Mouse (Mus musculus) R1 (cell line): Measurements from ENCODE around the gene Cyp4a29.
"Not testable (repeated sequence)": the region's sequence is repeated elsewhere in the genome, so short reads cannot be mapped to it uniquely, and the experiment has no call there.

Experiments
- DNase-seq: peaks from one replicate; pipeline ENCODE4 v3.0.0-alpha.2; 2018; ENCODE audit warnings: low read depth, low spot score

Cyp4a29 gene

DNA sequence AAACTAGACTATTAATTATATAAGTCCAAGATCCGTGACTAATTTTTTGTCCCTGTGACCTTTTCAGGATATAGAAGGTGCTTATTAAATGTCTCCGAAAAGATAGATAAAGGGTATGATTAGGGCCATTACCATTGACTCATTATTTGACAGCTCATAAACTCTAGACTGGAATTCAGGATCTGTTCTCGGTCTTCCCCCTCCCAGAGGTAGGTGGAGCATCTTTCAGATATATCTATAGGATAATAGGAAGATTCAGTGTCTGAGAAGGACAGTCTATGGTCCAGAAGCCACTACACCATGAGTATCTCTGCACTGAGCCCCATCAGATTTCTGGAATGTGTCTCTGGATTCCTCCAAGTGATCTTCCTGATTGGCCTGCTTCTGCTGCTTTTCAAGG, at the start of gene Cyp4a29:
Cyp4a29 (plus strand) TSS at position 301 of the 400 bp plus-strand sequence.
- DNase-seq = no peak

- peak; percentile 97 for DNase-seq
Observed at GRCm38 (mm10) chr4:115232901-115233300, 9.0 kb upstream of the Cyp4a29 start.

GRCm38 (mm10) chr4:115236462-115237096, 5.3 kb upstream of the Cyp4a29 start:
- no peak for DNase-seq

DNA sequence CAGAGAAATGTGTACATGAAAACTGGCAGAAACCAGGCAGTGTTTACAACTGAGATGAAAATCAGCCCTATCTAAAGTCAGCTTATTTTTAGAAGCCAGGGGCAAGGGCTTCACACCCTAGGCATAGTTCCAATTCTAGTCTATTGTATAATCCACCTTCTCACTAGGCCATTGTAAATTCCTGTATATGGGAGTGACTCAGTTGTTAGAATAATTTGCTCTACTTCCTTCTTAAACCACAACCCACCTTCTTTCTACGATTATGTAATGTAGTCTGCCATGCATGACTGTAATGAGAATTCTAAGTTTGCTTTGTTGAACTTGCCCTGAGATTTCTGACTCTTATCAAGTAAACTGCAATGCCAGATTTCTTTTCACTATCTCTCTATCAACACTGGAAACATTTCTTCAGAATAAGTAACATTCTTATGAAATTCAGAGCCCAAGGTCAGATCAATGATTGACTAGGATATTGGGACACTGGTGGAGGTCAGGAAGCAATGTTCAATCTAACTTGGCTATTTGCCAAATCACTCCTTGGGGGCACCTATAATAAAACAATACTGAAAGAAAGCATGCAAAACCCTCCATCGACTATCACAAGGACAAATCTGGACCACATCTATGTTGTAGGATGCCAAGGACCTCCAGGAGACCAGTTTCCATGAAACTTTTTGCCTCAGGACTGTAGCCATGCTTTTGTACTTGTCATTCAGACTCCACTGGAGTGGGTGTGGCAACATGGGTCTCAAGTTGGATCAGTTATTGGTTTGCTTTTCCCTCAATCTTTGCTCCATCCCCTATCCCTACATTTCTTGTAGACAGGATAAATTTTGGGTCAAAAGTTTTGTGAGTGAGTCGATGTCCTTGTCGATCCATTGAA, 23.0 kb downstream of the Cyp4a29 start:
- DNase-seq = not testable (repeated sequence)

DNA sequence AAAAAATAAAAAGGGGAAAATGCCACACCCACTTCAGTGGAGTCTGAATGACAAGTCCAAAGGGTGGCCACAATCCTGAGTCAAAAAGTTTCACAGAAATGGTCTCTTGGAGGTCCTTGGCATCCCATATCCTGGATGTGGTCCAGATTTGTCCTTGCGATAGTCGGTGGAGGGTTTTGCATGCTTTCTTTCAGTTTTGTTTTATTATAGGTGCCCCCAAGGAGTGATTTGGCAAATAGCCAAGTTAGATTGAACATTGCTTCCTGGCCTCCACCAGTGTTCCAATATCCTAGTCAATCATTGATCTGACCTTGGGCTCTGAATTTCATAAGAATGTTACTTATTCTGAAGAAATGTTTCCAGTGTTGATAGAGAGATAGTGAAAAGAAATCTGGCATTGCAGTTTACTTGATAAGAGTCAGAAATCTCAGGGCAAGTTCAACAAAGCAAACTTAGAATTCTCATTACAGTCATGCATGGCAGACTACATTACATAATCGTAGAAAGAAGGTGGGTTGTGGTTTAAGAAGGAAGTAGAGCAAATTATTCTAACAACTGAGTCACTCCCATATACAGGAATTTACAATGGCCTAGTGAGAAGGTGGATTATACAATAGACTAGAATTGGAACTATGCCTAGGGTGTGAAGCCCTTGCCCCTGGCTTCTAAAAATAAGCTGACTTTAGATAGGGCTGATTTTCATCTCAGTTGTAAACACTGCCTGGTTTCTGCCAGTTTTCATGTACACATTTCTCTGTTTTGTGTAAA, 36.5 kb downstream of the Cyp4a29 start:
- not testable (repeated sequence) for DNase-seq

DNA sequence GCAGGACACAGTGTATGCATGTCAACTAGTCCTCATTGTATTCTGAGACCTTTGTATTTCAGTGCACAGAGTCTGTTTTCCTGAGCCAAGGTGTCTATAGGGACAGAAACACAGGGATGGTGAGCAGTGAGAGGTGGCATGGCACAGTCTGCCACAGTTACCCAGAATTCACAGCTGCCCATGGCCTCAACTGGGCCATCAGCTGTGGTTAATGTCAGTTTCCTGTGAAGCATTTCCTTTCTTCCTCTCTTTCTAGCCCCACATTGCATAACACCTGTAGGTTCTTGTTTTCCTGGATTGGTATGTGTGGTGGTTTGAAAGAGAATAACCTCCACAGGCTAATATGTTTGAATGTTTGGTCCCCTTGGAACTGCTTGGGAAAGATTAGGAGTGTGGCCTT, 38.5 kb downstream of the Cyp4a29 start:
- DNase-seq = no peak

GRCm38 (mm10) chr4:115280779-115281178, 38.9 kb downstream of the Cyp4a29 start:
- not testable (repeated sequence) for DNase-seq

DNA sequence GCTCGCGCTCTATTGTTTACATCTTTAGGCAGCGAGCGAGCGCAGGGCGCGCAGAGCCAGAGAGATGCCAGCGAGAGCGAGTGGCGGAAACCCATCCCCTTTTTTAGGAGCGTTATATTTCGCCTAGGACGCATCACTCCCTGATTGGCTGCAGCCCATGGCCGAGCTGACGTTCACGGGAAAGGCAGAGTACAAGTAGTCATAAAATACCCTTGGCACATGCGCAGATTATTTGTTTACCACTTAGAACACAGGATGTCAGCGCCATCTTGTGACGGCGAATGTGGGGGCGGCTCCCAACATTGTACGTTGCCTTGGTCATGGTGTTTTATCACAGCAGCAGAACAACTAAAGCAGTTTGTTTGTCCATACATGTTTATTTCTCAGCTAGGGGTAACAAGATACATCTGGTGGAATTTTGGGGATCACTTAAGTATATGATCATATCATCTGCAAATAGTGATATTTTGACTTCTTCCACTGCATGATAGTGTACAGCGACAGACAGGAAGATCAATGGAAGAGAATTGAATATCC, 39.4 kb downstream of the Cyp4a29 start:
- DNase-seq = not testable (repeated sequence)

GRCm38 (mm10) chr4:115298746-115299145, 56.9 kb downstream of the Cyp4a29 start, which contains the start of gene Cyp4a12a:
Gene Cyp4a12a (plus strand): TSS chr4:115299046.
- not testable (repeated sequence) for DNase-seq
